Mouse (Mus musculus): ENCODE measurements around the gene Gm17268. TPM values are rescaled to one million over a fixed set of nuclear protein-coding genes. Genes with fewer than 3 reads are reported as not detected.

Gm17268 gene
- polyA plus RNA-seq (2015; fragmentation: Nextera tagmentation; extraction: Ambion mirVana), result not detected in 2 replicates

DNA sequence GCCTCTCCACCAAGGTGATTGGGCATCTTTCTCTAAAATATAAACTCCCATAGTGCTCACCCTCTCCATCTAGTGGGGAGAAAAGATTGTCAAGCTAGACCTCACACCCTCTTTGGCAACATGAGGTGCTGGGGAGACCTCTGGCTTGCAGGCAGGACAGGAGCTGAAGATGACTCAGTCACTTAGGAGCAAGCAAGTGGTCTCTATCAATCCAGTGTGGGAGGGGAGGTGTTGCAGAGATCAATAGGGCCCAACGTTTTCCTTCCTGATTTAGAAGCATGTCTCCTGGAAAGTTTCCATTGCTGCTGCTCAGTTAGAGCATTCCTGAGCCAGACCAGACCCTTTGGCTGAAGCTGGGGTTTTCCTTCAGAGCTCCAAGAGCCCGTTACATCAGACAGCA lies at the start of gene Gm17268:
TSS of gene Gm17268 (minus strand) at position 28 of the 400 bp plus-strand sequence.
- ATAC-seq, result no peak
- Histone ChIP-seq H3K36me3 (ENCODE audit: control insufficient read depth, insufficient read depth) (no peaks in the 10 kb centered on the region), H3K4me2 (ENCODE audit: low read length) (no peak within 1 kb of the TSS), H3K9me3 (ENCODE audit: control insufficient read depth, low read length) (no peaks in the 10 kb centered on the region), H3K9ac (replicated peaks; ENCODE audit: low read depth, low read length) (no peak within 1 kb of the TSS), H3K4me3 (replicated peaks; ENCODE audit: low read length) (no peak within 1 kb of the TSS), H3K27me3 (replicated peaks; ENCODE audit: control insufficient read depth, insufficient read depth, low read length) (no peaks in the 10 kb centered on the region), H3K4me1 (replicated peaks; ENCODE audit: control insufficient read depth, insufficient read depth, low read length) (peaks cover 8% of the 10 kb centered on the region), H3K27ac (ENCODE audit: low read length) (no peak within 1 kb of the TSS)
- WGBS, result 53% methylated on average over 2 of the region's 2 CpGs

DNA sequence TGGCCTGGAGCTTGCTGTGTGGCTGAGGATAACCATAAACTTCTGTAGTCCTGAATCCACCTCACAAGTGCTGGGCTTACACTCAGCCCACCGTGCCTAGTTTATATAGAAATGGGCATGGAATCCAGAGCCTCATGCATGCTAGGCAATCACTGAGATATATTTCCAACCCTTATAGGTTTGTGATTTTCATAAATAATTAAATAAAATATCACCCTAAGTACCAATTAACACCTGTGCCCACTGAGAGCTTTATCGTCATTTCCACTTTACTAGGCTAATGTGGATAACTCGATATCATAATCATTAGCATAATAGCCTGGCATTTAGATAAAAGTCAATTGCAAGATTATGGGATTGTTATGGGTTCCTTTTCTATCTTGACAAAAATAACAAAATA lies 46.0 kb upstream of the Gm17268 start:
- no peak overlapping the region for H3K9ac ChIP-seq (replicated peaks; ENCODE audit: low read depth, low read length)
- no peak for ATAC-seq
- no peak overlapping the region for H3K4me3 ChIP-seq (replicated peaks; ENCODE audit: low read length)
- H3K4me2 ChIP-seq (ENCODE audit: low read length), result no peak overlapping the region
- WGBS, result 82% methylated on average over 3 of the region's 3 CpGs
- H3K9me3 ChIP-seq (ENCODE audit: control insufficient read depth, low read length), result no peaks in the 10 kb centered on the region
- H3K27ac ChIP-seq (ENCODE audit: low read length), result no peak overlapping the region
- no peaks in the 10 kb centered on the region for H3K27me3 ChIP-seq (replicated peaks; ENCODE audit: control insufficient read depth, insufficient read depth, low read length)
- no peaks in the 10 kb centered on the region for H3K36me3 ChIP-seq (ENCODE audit: control insufficient read depth, insufficient read depth)
- no peaks in the 10 kb centered on the region for H3K4me1 ChIP-seq (replicated peaks; ENCODE audit: control insufficient read depth, insufficient read depth, low read length)

DNA sequence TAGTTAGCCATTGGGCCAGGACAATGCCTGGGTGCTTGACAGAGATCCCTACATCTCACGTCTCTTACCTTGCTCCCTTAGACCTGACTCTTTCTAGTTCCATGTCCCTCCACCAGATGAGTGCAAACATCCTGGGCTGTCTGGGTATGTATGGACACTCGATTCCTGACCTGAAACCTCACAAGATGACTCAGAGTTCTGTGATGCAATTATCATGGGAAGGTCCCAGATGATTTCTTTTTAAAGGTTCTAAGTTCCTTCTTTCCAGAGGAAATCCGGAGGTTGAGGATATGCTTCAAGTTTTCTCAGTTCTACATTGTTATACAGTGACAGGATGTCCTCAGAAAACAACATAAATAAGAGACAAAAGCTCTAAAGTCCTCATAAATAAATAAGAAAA lies 42.5 kb upstream of the Gm17268 start:
- Histone ChIP-seq H3K27me3 (replicated peaks; ENCODE audit: control insufficient read depth, insufficient read depth, low read length) (no peaks in the 10 kb centered on the region), H3K36me3 (ENCODE audit: control insufficient read depth, insufficient read depth) (no peaks in the 10 kb centered on the region), H3K27ac (ENCODE audit: low read length) (no peak overlapping the region), H3K4me1 (replicated peaks; ENCODE audit: control insufficient read depth, insufficient read depth, low read length) (no peaks in the 10 kb centered on the region), H3K9ac (replicated peaks; ENCODE audit: low read depth, low read length) (no peak overlapping the region), H3K4me3 (replicated peaks; ENCODE audit: low read length) (no peak overlapping the region), H3K9me3 (ENCODE audit: control insufficient read depth, low read length) (no peaks in the 10 kb centered on the region), H3K4me2 (ENCODE audit: low read length) (no peak overlapping the region)
- ATAC-seq, result no peak
- 89% methylated on average over 3 of the region's 3 CpGs for WGBS

DNA sequence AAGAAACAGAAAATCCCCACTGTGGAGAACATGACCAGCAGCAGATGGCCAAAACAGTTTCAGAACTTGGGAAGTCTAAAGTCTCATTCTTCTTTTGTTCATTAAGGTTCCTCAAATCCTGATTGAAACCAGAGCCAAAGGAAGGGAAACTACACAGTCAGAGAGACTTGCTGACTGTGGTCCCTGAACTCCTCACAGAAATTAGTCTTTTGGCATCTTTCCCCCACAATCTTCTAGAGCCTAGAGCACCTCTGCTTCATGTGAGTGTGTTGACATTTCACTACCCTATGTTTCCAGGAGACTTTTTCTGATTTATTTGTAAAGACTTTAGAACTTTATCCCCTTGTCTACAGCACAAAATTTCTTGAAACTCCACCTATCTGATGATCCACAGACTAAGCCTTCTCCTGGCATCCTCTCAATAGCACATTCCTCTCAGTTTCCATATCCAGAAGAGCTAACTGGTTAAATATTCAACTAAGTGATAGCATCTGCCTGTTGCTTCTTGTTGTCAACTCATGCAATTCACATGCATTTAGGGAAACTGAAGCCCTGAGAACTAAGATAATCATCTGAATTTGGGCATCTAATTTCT lies 39.9 kb upstream of the Gm17268 start:
- Histone ChIP-seq H3K27ac (ENCODE audit: low read length) (no peak overlapping the region), H3K36me3 (ENCODE audit: control insufficient read depth, insufficient read depth) (no peaks in the 10 kb centered on the region), H3K4me3 (replicated peaks; ENCODE audit: low read length) (no peak overlapping the region), H3K4me1 (replicated peaks; ENCODE audit: control insufficient read depth, insufficient read depth, low read length) (no peaks in the 10 kb centered on the region), H3K9me3 (ENCODE audit: control insufficient read depth, low read length) (no peaks in the 10 kb centered on the region), H3K27me3 (replicated peaks; ENCODE audit: control insufficient read depth, insufficient read depth, low read length) (no peaks in the 10 kb centered on the region), H3K4me2 (ENCODE audit: low read length) (no peak overlapping the region), H3K9ac (replicated peaks; ENCODE audit: low read depth, low read length) (no peak overlapping the region)
- no peak for ATAC-seq

DNA sequence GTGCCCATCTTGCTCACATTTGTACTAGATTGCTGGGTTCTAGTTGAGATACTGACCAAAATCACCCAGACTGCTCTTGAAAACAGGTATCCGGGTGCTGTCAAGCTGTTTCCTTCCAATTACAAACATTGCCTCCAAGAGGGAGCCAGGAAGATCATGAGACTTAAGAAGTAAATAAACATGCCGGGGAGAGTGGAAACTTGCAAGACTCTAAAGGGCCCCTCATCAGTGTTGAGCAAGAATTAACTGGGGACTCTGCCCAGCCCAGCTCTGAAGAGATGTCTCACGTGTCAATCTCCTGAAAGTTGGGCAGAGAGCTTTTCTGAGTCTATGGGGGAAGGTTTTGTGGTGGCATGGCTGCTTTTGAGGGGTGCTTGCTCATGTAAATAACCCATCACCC lies 38.7 kb upstream of the Gm17268 start:
- Histone ChIP-seq H3K4me1 (replicated peaks; ENCODE audit: control insufficient read depth, insufficient read depth, low read length) (no peaks in the 10 kb centered on the region), H3K27me3 (replicated peaks; ENCODE audit: control insufficient read depth, insufficient read depth, low read length) (no peaks in the 10 kb centered on the region), H3K9me3 (ENCODE audit: control insufficient read depth, low read length) (no peaks in the 10 kb centered on the region), H3K36me3 (ENCODE audit: control insufficient read depth, insufficient read depth) (no peaks in the 10 kb centered on the region), H3K9ac (replicated peaks; ENCODE audit: low read depth, low read length) (no peak overlapping the region), H3K4me3 (replicated peaks; ENCODE audit: low read length) (no peak overlapping the region), H3K4me2 (ENCODE audit: low read length) (no peak overlapping the region), H3K27ac (ENCODE audit: low read length) (no peak overlapping the region)
- ATAC-seq, result no peak
- 77% methylated on average over 3 of the region's 3 CpGs for WGBS

DNA sequence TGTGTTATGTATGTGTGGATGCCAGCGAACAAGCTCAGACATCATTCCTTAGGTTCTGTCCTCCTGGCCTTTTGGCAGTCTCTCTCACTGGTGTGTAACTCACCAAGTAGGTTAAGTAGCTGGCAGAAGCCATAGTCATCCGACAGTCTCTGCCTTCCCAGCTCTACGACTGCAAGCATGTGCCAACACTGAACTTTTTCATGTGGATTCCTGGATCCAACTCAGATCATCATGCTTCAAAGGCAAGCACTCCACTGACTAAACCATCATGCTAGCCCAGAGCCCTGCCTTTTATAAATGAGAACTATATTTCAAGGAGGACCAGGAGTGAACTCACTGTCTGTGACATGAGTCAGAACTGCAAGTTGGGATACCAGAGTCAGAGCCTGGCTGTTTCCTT lies 35.3 kb upstream of the Gm17268 start:
- H3K27me3 ChIP-seq (replicated peaks; ENCODE audit: control insufficient read depth, insufficient read depth, low read length), result no peaks in the 10 kb centered on the region
- H3K9me3 ChIP-seq (ENCODE audit: control insufficient read depth, low read length), result no peaks in the 10 kb centered on the region
- H3K4me1 ChIP-seq (replicated peaks; ENCODE audit: control insufficient read depth, insufficient read depth, low read length), result no peaks in the 10 kb centered on the region
- no peak for ATAC-seq
- H3K27ac ChIP-seq (ENCODE audit: low read length), result no peak overlapping the region
- H3K4me3 ChIP-seq (replicated peaks; ENCODE audit: low read length), result no peak overlapping the region
- no peak overlapping the region for H3K4me2 ChIP-seq (ENCODE audit: low read length)
- H3K9ac ChIP-seq (replicated peaks; ENCODE audit: low read depth, low read length), result no peak overlapping the region
- 83% methylated on average over 3 of the region's 3 CpGs for WGBS
- H3K36me3 ChIP-seq (ENCODE audit: control insufficient read depth, insufficient read depth), result no peaks in the 10 kb centered on the region

DNA sequence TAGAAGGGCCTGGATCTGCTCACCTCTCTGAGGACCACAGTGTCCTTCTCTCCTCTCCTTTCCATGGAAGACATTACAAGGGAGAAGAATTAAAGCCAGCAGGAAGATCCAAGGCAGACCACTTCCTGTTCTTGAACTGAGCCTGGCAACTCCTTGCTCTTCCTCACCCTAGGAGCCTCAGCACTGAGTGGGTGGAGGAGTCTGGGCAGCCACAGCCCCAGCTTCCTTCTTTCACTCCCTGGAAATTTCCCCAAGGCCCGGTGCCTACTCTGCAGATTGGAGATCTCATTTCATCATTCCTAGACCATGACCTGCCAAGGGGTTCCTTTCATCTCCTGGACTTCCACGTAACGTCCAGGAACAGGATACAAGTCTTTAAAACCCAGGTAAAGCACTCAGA lies 34.6 kb upstream of the Gm17268 start:
- Histone ChIP-seq H3K9ac (replicated peaks; ENCODE audit: low read depth, low read length) (no peak overlapping the region), H3K4me3 (replicated peaks; ENCODE audit: low read length) (no peak overlapping the region), H3K9me3 (ENCODE audit: control insufficient read depth, low read length) (no peaks in the 10 kb centered on the region), H3K4me2 (ENCODE audit: low read length) (no peak overlapping the region), H3K36me3 (ENCODE audit: control insufficient read depth, insufficient read depth) (no peaks in the 10 kb centered on the region), H3K27me3 (replicated peaks; ENCODE audit: control insufficient read depth, insufficient read depth, low read length) (no peaks in the 10 kb centered on the region), H3K4me1 (replicated peaks; ENCODE audit: control insufficient read depth, insufficient read depth, low read length) (no peaks in the 10 kb centered on the region), H3K27ac (ENCODE audit: low read length) (no peak overlapping the region)
- 93% methylated on average over 3 of the region's 3 CpGs for WGBS
- no peak for ATAC-seq

DNA sequence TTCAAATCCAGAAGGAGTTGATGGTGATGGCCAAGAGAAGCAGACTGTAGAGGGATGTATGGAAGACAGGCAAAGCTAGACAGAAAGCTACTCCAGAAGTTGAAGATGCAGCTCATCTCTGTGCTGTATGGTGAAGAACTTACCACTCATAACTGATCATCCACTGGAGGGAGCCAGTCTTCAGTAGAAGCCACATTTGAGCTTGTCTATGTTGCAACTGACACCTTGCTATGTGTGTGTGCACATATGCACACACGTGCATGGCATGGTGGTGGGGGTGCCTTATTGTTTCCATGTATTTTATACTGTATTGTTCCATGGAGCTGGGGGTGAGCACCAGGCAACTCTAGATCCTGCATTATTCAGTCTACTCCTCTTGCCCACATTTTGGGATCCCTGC lies 34.0 kb upstream of the Gm17268 start:
- Histone ChIP-seq H3K9me3 (ENCODE audit: control insufficient read depth, low read length) (no peaks in the 10 kb centered on the region), H3K4me1 (replicated peaks; ENCODE audit: control insufficient read depth, insufficient read depth, low read length) (no peaks in the 10 kb centered on the region), H3K27me3 (replicated peaks; ENCODE audit: control insufficient read depth, insufficient read depth, low read length) (no peaks in the 10 kb centered on the region), H3K4me2 (ENCODE audit: low read length) (no peak overlapping the region), H3K36me3 (ENCODE audit: control insufficient read depth, insufficient read depth) (no peaks in the 10 kb centered on the region), H3K27ac (ENCODE audit: low read length) (no peak overlapping the region), H3K4me3 (replicated peaks; ENCODE audit: low read length) (no peak overlapping the region), H3K9ac (replicated peaks; ENCODE audit: low read depth, low read length) (no peak overlapping the region)
- 75% methylated on average over 1 of the region's 1 CpGs for WGBS
- ATAC-seq, result no peak

DNA sequence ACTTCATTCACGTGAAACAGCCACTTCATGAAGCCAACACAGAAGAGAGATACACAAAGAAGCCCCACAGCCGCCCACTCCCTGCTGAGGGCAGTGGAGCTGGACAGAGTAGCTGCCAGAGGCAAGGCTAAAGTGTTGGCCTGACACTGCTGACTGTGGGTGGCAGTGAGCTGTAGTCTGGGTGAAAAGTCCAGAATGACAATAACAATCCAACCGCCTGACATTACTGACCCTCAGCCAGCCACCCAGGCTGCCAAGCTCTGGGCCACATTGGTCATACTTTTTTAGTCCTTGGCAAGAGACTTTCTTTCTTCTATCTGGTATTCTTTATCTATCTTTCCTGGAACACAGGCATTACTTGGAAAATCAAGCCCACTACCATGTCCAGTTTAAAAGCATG lies 32.7 kb upstream of the Gm17268 start:
- Histone ChIP-seq H3K4me1 (replicated peaks; ENCODE audit: control insufficient read depth, insufficient read depth, low read length) (no peaks in the 10 kb centered on the region), H3K9ac (replicated peaks; ENCODE audit: low read depth, low read length) (no peak overlapping the region), H3K36me3 (ENCODE audit: control insufficient read depth, insufficient read depth) (no peaks in the 10 kb centered on the region), H3K27ac (ENCODE audit: low read length) (no peak overlapping the region), H3K4me3 (replicated peaks; ENCODE audit: low read length) (no peak overlapping the region), H3K9me3 (ENCODE audit: control insufficient read depth, low read length) (no peaks in the 10 kb centered on the region), H3K27me3 (replicated peaks; ENCODE audit: control insufficient read depth, insufficient read depth, low read length) (no peaks in the 10 kb centered on the region), H3K4me2 (ENCODE audit: low read length) (no peak overlapping the region)
- WGBS, result 78% methylated on average over 3 of the region's 3 CpGs
- no peak for ATAC-seq

DNA sequence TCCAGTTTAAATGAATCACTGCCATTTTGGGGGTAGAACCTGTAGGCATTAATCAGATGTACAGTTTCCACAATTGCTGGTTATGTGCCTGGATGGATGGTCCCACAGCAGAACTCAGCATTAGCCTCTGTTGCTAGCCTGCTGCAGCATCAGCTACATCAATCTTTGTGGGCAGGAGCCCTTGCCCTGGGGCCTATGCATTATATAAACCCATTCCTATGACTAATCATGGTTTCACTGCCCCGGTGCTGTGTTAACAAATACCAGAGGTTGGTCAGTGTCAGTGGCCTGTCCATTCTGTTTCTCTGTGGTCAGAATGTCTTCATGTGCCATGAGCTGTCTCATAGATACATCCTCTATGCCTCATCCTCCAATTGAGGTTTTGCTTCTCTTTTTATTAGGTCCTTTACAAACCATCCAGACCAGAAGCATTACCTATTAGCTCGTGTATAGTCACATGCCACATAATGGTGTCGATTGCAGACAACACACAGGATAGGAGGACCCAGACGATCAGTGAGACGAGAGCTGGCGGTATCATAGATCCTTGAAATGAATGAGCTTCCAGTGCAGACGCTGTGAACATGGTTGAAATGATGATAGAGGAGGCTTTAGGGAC lies 28.7 kb upstream of the Gm17268 start:
- Histone ChIP-seq H3K4me3 (replicated peaks; ENCODE audit: low read length) (no peak overlapping the region), H3K9me3 (ENCODE audit: control insufficient read depth, low read length) (no peaks in the 10 kb centered on the region), H3K27ac (ENCODE audit: low read length) (no peak overlapping the region), H3K27me3 (replicated peaks; ENCODE audit: control insufficient read depth, insufficient read depth, low read length) (no peaks in the 10 kb centered on the region), H3K9ac (replicated peaks; ENCODE audit: low read depth, low read length) (no peak overlapping the region), H3K36me3 (ENCODE audit: control insufficient read depth, insufficient read depth) (no peaks in the 10 kb centered on the region), H3K4me1 (replicated peaks; ENCODE audit: control insufficient read depth, insufficient read depth, low read length) (no peaks in the 10 kb centered on the region), H3K4me2 (ENCODE audit: low read length) (no peak overlapping the region)
- no peak for ATAC-seq
- WGBS, result 88% methylated on average over 7 of the region's 7 CpGs
